Mouse (Mus musculus) gastrocnemius, adult 8-10 months (tissue): ENCODE measurements around the gene Dcun1d5. TPM values are rescaled to one million over a fixed set of nuclear protein-coding genes. Genes with fewer than 3 reads are reported as not detected.

ENCODE experiments used
- total RNA-seq, 4 experiments: library from RNA; stranded (reverse); gene quantifications; 2 replicates each; pipeline ENCODE4 v1.2.4; 2022

Gene Dcun1d5
- total RNA-seq, 4 experiments from 2014 or later: 54.8 to 80.7 (median 69.8) TPM

Other genes starting within 250 kb of the Dcun1d5 start
- 1 to 10 TPM in 3 of 4 experiments, under 1 TPM in 1; 0.94 to 1.4 (median 1.1) TPM for gene Dync2h1, start 74 bp upstream of the Dcun1d5 start, total RNA-seq
- gene Mmp13, start 88.0 kb downstream of the Dcun1d5 start, total RNA-seq: not detected
- not detected for gene Mmp12, start 159.9 kb downstream of the Dcun1d5 start, total RNA-seq
- gene Mmp1b, start 203.5 kb downstream of the Dcun1d5 start, total RNA-seq: not detected